Mouse (Mus musculus): ENCODE results near the gene Lgalsl. TPM values are rescaled to one million over a fixed set of nuclear protein-coding genes. Genes with fewer than 3 reads are reported as not detected.

Lgalsl gene
- polyA plus RNA-seq (2012; ENCODE audit: low replicate concordance), result 0.46 TPM in 1 of 2 replicates, not detected in the other

GRCm38 (mm10) chr11:20830686-20831505 is at the start of gene Lgalsl:
Gene Lgalsl, minus strand, starts transcription at chr11:20831056.

Other genes starting within 250 kb of the Lgalsl start
- 11.1 and 11.6 TPM in 2 replicates for gene Aftph, start 89.5 kb downstream of the Lgalsl start, polyA plus RNA-seq (2012; ENCODE audit: low replicate concordance)